Mouse (Mus musculus) C2C12 (cell line): ENCODE results near the gene Gatm. TPM values are rescaled to one million over a fixed set of nuclear protein-coding genes. Genes with fewer than 3 reads are reported as not detected.
A peak's percentile ranks its signal among the peaks of the same experiment; 100 is the strongest.

Experiments used
- H3K27me3 ChIP-seq: one replicate; pipeline ENCODE4 v1.6.1; 2011; ENCODE audit not compliant: control insufficient read depth, insufficient read depth, insufficient read length
- H3K36me3 ChIP-seq: one replicate; pipeline ENCODE4 v1.6.1; 2011; ENCODE audit not compliant: control insufficient read depth, insufficient read depth
- H3K4me3 ChIP-seq: one replicate; pipeline ENCODE4 v1.5.1; 2011; ENCODE audit warnings: mild to moderate bottlenecking, control low read depth; ENCODE audit not compliant: poor library complexity, insufficient read depth, severe bottlenecking
- H3K79me2 ChIP-seq: one replicate; pipeline ENCODE4 v1.6.1; 2011; ENCODE audit not compliant: control insufficient read depth, insufficient read depth
- H3K79me3 ChIP-seq: one replicate; pipeline ENCODE4 v1.6.1; 2011; ENCODE audit warnings: low read depth, control low read depth
- H3ac ChIP-seq: one replicate; pipeline ENCODE3; 2011; ENCODE audit warnings: low read depth; ENCODE audit not compliant: control insufficient read depth, insufficient read length
- CEBPB ChIP-seq: IDR thresholded peaks from one replicate; pipeline ENCODE4 v1.6.1; 2011; ENCODE audit warnings: low read depth, mild to moderate bottlenecking, control low read depth, moderate library complexity
- CTCF ChIP-seq: IDR thresholded peaks from one replicate; pipeline ENCODE4 v1.5.1; 2011; ENCODE audit not compliant: control insufficient read depth, insufficient read depth, insufficient read length
- FOSL1 ChIP-seq: IDR thresholded peaks from one replicate; pipeline ENCODE4 v1.8.0; 2011; ENCODE audit warnings: mild to moderate bottlenecking, low read length; ENCODE audit not compliant: poor library complexity, insufficient read depth, severe bottlenecking
- MAX ChIP-seq: IDR thresholded peaks from one replicate; pipeline ENCODE4 v1.6.1; 2011; ENCODE audit warnings: mild to moderate bottlenecking, control low read depth
- MYOD1 ChIP-seq: IDR thresholded peaks from one replicate; pipeline ENCODE4 v1.6.1; 2011; ENCODE audit warnings: low read depth; ENCODE audit not compliant: control insufficient read depth, insufficient read length
- MYOG ChIP-seq: IDR thresholded peaks from one replicate; pipeline ENCODE4 v1.6.1; 2011; ENCODE audit not compliant: control insufficient read depth, insufficient read length; ENCODE audit errors: extremely low read depth
- USF1 ChIP-seq: IDR thresholded peaks from one replicate; pipeline ENCODE4 v1.6.1; 2011; ENCODE audit warnings: low read depth, mild to moderate bottlenecking, control low read depth, moderate library complexity
- polyA plus RNA-seq: library from polyadenylated mRNA; unstranded; fragments of >200 nt; fragmentation: generic; extraction: Trizol; gene quantifications from one replicate; pipeline ENCODE4 v1.2.1, GENCODE M21; 2012; ENCODE audit warnings: missing spikeins

Gatm gene
- polyA plus RNA-seq, 1 experiment = 24.7 TPM

DNA sequence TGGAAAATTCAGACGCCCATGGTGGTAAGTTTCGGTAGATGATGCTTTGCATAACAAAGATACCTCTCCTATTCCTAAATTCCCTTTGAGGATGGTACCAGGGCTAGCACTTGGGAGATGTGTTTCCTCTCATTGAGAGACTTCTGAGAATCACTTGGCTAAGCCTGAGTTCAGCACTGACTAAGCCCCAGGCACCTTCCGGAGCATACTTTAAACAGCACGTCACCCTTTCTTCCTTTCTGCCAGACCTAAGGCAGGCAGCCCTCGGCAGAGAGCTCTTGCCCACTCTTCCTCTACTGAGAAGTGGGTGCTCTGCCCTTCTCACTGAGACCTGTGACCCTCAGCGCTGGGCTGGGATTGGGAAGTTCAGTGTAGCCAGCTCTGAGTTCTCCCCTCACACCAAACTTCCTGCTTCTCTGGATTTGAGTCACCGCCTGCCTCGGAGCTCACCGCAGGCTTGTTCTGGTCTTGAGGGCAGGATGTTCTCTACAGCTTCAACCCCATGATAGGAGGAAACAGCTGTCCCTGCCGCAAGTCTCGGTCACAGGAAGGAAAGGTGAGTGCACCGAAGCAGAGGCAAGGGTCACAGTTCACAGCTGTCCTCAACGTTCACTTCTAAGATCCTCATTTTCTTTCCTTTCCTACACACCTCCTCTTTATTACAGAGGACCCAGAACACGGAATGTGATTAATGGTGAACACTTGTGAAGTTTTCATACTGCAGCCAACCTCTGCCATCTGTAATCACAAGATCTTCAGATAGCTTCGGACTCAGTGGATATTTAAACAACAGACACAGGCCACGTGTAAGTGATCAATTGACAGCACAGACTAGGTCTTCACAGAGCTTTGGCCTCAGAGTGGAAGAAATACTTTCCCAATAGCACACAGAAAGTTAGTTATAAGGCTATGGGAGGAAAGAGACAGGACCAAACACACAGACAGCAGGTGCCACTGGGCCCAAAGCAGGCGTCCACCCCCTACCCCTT, 41.3 kb upstream of the Gatm start:
- no peaks in the 10 kb centered on the region for H3K79me3 ChIP-seq
- TF ChIP-seq FOSL1 (no peak), MAX (no peak), USF1 (no peak)
- H3K79me2 ChIP-seq = no peaks in the 10 kb centered on the region
- H3K4me3 ChIP-seq = no peak overlapping the region
- H3K36me3 ChIP-seq = no peaks in the 10 kb centered on the region
- no peak overlapping the region for H3ac ChIP-seq
- no peaks in the 10 kb centered on the region for H3K27me3 ChIP-seq

- H3ac ChIP-seq = no peak overlapping the region
- peaks cover 8% of the 10 kb centered on the region for H3K36me3 ChIP-seq
- no peaks in the 10 kb centered on the region for H3K79me3 ChIP-seq
- TF ChIP-seq FOSL1 (no peak), CEBPB (no peak), CTCF (no peak), MYOD1 (no peak), USF1 (no peak), MAX (no peak), MYOG (no peak)
- no peak overlapping the region for H3K4me3 ChIP-seq
- no peaks in the 10 kb centered on the region for H3K27me3 ChIP-seq
- H3K79me2 ChIP-seq = no peaks in the 10 kb centered on the region
These were observed 27.6 kb upstream of the Gatm start for GRCm38 (mm10) chr2:122638673-122639072.

DNA sequence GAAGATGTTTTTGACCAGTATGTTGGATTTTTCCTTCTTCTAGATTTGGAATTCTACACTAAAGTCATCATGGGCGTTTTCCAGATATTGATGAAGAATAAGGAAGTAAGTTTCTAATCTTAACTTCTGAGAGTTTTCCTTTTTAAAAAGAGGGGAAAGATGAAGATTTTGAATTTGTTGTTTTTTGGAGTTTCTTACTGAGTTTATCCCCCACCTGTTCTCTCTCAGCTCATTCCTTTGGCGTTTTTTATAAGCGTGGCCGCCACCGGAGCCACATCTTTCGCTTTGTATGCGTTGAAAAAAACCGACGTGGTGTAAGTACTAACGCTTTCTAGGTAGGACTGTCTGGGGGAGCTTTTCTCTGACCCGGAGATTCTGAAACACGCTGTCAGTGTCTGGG, 26.9 kb upstream of the Gatm start:
- TF ChIP-seq MAX (no peak), CEBPB (no peak), CTCF (no peak), MYOD1 (no peak), USF1 (no peak)
- Histone ChIP-seq H3K27me3 (no peaks in the 10 kb centered on the region), H3K79me3 (no peaks in the 10 kb centered on the region), H3K36me3 (peaks cover 14% of the 10 kb centered on the region), H3ac (no peak overlapping the region), H3K79me2 (no peaks in the 10 kb centered on the region), H3K4me3 (no peak overlapping the region)

DNA sequence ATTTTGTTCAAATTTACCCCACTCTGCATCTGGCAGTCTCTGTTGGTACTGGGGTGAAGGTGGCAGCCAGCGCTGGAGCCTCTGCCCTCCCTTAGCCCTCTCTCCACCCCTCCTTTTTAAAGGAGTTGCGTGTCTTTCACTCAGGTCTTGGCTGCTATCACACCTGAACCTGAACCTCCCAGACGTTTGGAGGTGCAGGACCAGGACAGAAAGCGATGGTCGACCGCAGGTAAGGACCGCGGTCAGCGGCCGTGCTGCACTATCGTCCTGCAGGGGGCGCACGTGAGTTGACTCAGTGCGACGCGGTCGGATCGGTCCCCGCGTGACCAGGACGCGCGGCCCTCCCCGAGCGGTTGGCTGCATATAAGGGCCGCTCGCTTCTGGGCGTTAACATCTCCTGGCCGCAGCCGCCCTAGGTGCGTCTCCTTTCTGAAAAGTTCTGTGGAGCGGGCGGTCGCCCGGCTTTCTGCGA, 26.5 kb upstream of the Gatm start:
- H3K4me3 ChIP-seq = no peak overlapping the region
- H3K79me3 ChIP-seq = peaks cover under 1% of the 10 kb centered on the region
- no peak overlapping the region for H3ac ChIP-seq
- peaks cover 2% of the 10 kb centered on the region for H3K79me2 ChIP-seq
- TF ChIP-seq CTCF = peak; percentile 91
- no peak for TF ChIP-seq MAX
- no peak for TF ChIP-seq MYOG
- peaks cover 19% of the 10 kb centered on the region for H3K36me3 ChIP-seq
- no peaks in the 10 kb centered on the region for H3K27me3 ChIP-seq

DNA sequence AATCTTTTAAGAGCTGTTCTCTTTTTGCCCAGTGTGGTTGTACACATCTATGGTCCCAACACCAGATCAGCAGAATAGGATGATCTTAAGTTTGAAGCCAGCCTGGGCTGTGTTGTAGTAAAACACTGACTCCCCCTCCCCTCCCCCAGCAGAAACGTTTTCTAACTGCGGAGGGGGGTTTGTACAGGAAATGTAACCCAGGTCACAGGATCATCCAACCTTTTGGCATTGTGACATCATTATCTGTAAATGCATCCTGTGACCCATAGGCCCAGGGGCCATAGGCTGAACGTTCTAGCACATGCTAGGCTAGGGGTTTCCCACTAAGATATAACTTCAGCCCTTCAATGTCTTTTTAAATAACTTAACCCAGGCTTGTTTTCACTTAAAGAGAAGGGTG, 25.6 kb upstream of the Gatm start, which contains the start of gene AA467197:
Gene AA467197, plus strand, starts transcription at position 301 of the 400 bp plus-strand sequence.
- Histone ChIP-seq H3ac (no peak within 1 kb of the TSS), H3K4me3 (no peak within 1 kb of the TSS), H3K27me3 (no peaks in the 10 kb centered on the region), H3K79me3 (peaks cover 9% of the 10 kb centered on the region), H3K36me3 (peaks cover 23% of the 10 kb centered on the region), H3K79me2 (peaks cover 10% of the 10 kb centered on the region)
- TF ChIP-seq MAX (no peak), CEBPB (no peak), CTCF (no peak), MYOD1 (no peak), MYOG (no peak), USF1 (no peak), FOSL1 (no peak)
